Mouse (Mus musculus): ENCODE results near the gene Gm8138. TPM values are rescaled to one million over a fixed set of nuclear protein-coding genes. Genes with fewer than 3 reads are reported as not detected.

Gm8138 gene
- polyA plus RNA-seq (2014; fragmentation: Illumina TruSeq; extraction: RNeasy Lipid Tissue Mini Kit (QIAGEN cat#74804); ENCODE audit: insufficient read depth, low read depth, low replicate concordance) = not detected

GRCm38 (mm10) chr14:43416250-43416649 lies at the start of gene Gm8138:
Gene Gm8138 (minus strand): TSS chr14:43416350.

Other genes starting within 250 kb of the Gm8138 start
- not detected for gene Gm7233, start 236.5 kb downstream of the Gm8138 start, polyA plus RNA-seq (2014; fragmentation: Illumina TruSeq; extraction: RNeasy Lipid Tissue Mini Kit (QIAGEN cat#74804); ENCODE audit: insufficient read depth, low read depth, low replicate concordance)
- gene Gm8122, start 181.0 kb downstream of the Gm8138 start, polyA plus RNA-seq (2014; fragmentation: Illumina TruSeq; extraction: RNeasy Lipid Tissue Mini Kit (QIAGEN cat#74804); ENCODE audit: insufficient read depth, low read depth, low replicate concordance) = not detected
- not detected for gene Gm8126, start 157.7 kb downstream of the Gm8138 start, polyA plus RNA-seq (2014; fragmentation: Illumina TruSeq; extraction: RNeasy Lipid Tissue Mini Kit (QIAGEN cat#74804); ENCODE audit: insufficient read depth, low read depth, low replicate concordance)
- not detected for gene Gm9732, start 141.3 kb downstream of the Gm8138 start, polyA plus RNA-seq (2014; fragmentation: Illumina TruSeq; extraction: RNeasy Lipid Tissue Mini Kit (QIAGEN cat#74804); ENCODE audit: insufficient read depth, low read depth, low replicate concordance)
- not detected for gene Gm8127, start 122.5 kb downstream of the Gm8138 start, polyA plus RNA-seq (2014; fragmentation: Illumina TruSeq; extraction: RNeasy Lipid Tissue Mini Kit (QIAGEN cat#74804); ENCODE audit: insufficient read depth, low read depth, low replicate concordance)
- gene 1700001F09Rik, start 68.5 kb downstream of the Gm8138 start, polyA plus RNA-seq (2014; fragmentation: Illumina TruSeq; extraction: RNeasy Lipid Tissue Mini Kit (QIAGEN cat#74804); ENCODE audit: insufficient read depth, low read depth, low replicate concordance) = not detected
- gene Gm5799, start 127.2 kb upstream of the Gm8138 start, polyA plus RNA-seq (2014; fragmentation: Illumina TruSeq; extraction: RNeasy Lipid Tissue Mini Kit (QIAGEN cat#74804); ENCODE audit: insufficient read depth, low read depth, low replicate concordance) = not detected
- not detected for gene Gm17654, start 162.8 kb upstream of the Gm8138 start, polyA plus RNA-seq (2014; fragmentation: Illumina TruSeq; extraction: RNeasy Lipid Tissue Mini Kit (QIAGEN cat#74804); ENCODE audit: insufficient read depth, low read depth, low replicate concordance)
- gene Gm10375, start 191.7 kb upstream of the Gm8138 start, polyA plus RNA-seq (2014; fragmentation: Illumina TruSeq; extraction: RNeasy Lipid Tissue Mini Kit (QIAGEN cat#74804); ENCODE audit: insufficient read depth, low read depth, low replicate concordance) = not detected